Mouse (Mus musculus) brain, adult 2 months (tissue): Measurements from ENCODE around the gene Pygm.

Source experiments
- DNase-seq: peaks from one replicate; pipeline ENCODE4 v3.0.0; 2011; ENCODE audit warnings: low read depth, low spot score

Pygm gene

GRCm38 (mm10) chr19:6408749-6409148 is 24.6 kb downstream of the Pygm start:
- no peak for DNase-seq

- DNase-seq = no peak
Measured at GRCm38 (mm10) chr19:6409176-6409575, 25.0 kb downstream of the Pygm start.

GRCm38 (mm10) chr19:6409936-6410335 is 25.7 kb downstream of the Pygm start:
- DNase-seq = no peak

GRCm38 (mm10) chr19:6412798-6413197 is 28.6 kb downstream of the Pygm start:
- DNase-seq = no peak

GRCm38 (mm10) chr19:6415454-6415853 is 31.3 kb downstream of the Pygm start:
- no peak for DNase-seq

- DNase-seq = peak; percentile 65
Measured at GRCm38 (mm10) chr19:6416124-6416770, 32.0 kb downstream of the Pygm start.

- no peak for DNase-seq
Measured at GRCm38 (mm10) chr19:6416894-6417761, 32.9 kb downstream of the Pygm start.

- peak; percentile 99 for DNase-seq
Measured at GRCm38 (mm10) chr19:6418233-6418879, 34.2 kb downstream of the Pygm start, which contains the start of gene Nrxn2. TSS of gene Nrxn2 (plus strand) at chr19:6418731.

- no peak for DNase-seq
Measured at GRCm38 (mm10) chr19:6418984-6419692, 34.9 kb downstream of the Pygm start.

- DNase-seq = no peak
Measured at GRCm38 (mm10) chr19:6419805-6420310, 35.7 kb downstream of the Pygm start.

- peak; percentile 84 for DNase-seq
Measured at GRCm38 (mm10) chr19:6420481-6421210, 36.4 kb downstream of the Pygm start.

- peak; percentile 87 for DNase-seq
Measured at GRCm38 (mm10) chr19:6421211-6421590, 37.0 kb downstream of the Pygm start.

GRCm38 (mm10) chr19:6422014-6422413 is 37.8 kb downstream of the Pygm start:
- no peak for DNase-seq

- DNase-seq = peak; percentile 81
Measured at GRCm38 (mm10) chr19:6423241-6423640, 39.0 kb downstream of the Pygm start.

- DNase-seq = no peak
Measured at GRCm38 (mm10) chr19:6424137-6424881, 40.1 kb downstream of the Pygm start.

- no peak for DNase-seq
Measured at GRCm38 (mm10) chr19:6425595-6425994, 41.4 kb downstream of the Pygm start.

- DNase-seq = peak; percentile 89
Measured at GRCm38 (mm10) chr19:6426703-6427500, 42.7 kb downstream of the Pygm start.

- DNase-seq = no peak
Measured at GRCm38 (mm10) chr19:6427653-6428434, 43.6 kb downstream of the Pygm start.
